In the genomic region with DNA sequence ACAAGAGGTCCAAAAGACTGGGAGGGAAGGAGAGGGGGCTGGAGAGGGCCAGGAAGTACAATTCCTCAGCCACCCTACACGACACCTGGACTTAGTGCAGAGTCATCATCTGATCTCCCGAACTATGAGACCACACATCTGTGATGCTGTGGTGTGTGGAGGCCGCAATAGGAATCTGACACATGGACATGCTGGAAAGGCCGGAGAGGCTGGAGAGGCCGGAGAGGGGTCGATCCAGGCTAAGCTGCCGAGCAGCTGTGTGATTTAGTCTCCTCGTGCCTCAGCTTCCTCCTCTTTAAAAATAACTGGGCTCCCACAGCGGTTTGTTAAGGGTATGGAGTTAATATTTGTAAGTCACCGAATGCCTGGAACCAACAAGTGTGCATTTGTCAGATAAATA, we compare ENCODE assay signal across 19 mouse cellular contexts.
A peak's percentile ranks its signal among the peaks of the same experiment; 100 is the strongest.
DNase-seq lines count a peak whose midpoint lies in the region; ATAC-seq and TF ChIP-seq lines count a peak whose summit lies in the region.
"Had no signal": no experiment of that assay in that cellular context is flagged by ENCODE, and none has a peak within 500 bp of the region (broad histone marks: within the 10 kb centered on the region; RNA-seq: fewer than 3 reads in every experiment).

No protein-coding gene starts in this region.

- TF ChIP-seq CTCF in gastrocnemius, adult 2 months (IDR thresholded peaks at IDR 0.05) = no peak
- no peak for TF ChIP-seq CTCF in stomach, postnatal 0 days (IDR thresholded peaks at IDR 0.05; ENCODE audit: low read depth)

- H3K9me3 ChIP-seq in kidney, embryonic 15.5 days (replicated peaks) = no peaks in the 10 kb centered on the region
- H3K9me3 ChIP-seq in stomach, embryonic 16.5 days (replicated peaks; ENCODE audit: control insufficient read depth, low read length) = no peaks in the 10 kb centered on the region
- no peaks in the 10 kb centered on the region for H3K9me3 ChIP-seq in stomach, postnatal 0 days (ENCODE audit: control insufficient read depth, low read length)
- H3K9me3 ChIP-seq: embryonic facial prominence, embryonic 15.5 days; heart, embryonic 13.5 days; hindbrain, embryonic 13.5 days had no signal

- H3K27ac ChIP-seq in gastrocnemius, adult 2 months = 0 out of 2 replicates have a peak overlapping the region, but pooled peaks have one; percentile 8
- H3K27ac ChIP-seq in kidney, embryonic 15.5 days = no peak overlapping the region
- H3K27ac ChIP-seq in stomach, embryonic 16.5 days (ENCODE audit: low read length) = no peak overlapping the region
- no peak overlapping the region for H3K27ac ChIP-seq in stomach, postnatal 0 days (replicated peaks)
- H3K27ac ChIP-seq: embryonic facial prominence, embryonic 15.5 days; heart, embryonic 13.5 days; hindbrain, embryonic 13.5 days; hindbrain, postnatal 0 days had no signal

- TF ChIP-seq EP300 in stomach, postnatal 0 days (optimal IDR thresholded peaks at IDR 0.05) = no peak

- ATAC-seq in kidney, embryonic 15.5 days (replicated peaks; ENCODE audit: low FRiP score) = no peak
- peak; percentile 19; the same call in 1 of the 2 replicates for ATAC-seq in stomach, embryonic 16.5 days (ENCODE audit: insufficient read depth, low FRiP score)
- no peak for ATAC-seq in stomach, postnatal 0 days (ENCODE audit: low FRiP score, low TSS enrichment)
- ATAC-seq: activated CD4-positive, CD25-positive, alpha-beta regulatory T cell, adult 4 months; forebrain, embryonic 16.5 days; hindbrain, postnatal 0 days had no signal

- no peak overlapping the region for H3K9ac ChIP-seq in kidney, embryonic 15.5 days
- H3K9ac ChIP-seq in stomach, embryonic 16.5 days (ENCODE audit: low read length) = no peak overlapping the region
- no peak overlapping the region for H3K9ac ChIP-seq in stomach, postnatal 0 days (ENCODE audit: low read length)
- H3K9ac ChIP-seq: embryonic facial prominence, embryonic 15.5 days; heart, embryonic 13.5 days; hindbrain, embryonic 13.5 days had no signal

- 60% methylated on average over 10 of the region's 10 CpGs for WGBS in kidney, embryonic 15.5 days
- WGBS in stomach, embryonic 16.5 days = 66% methylated on average over 10 of the region's 10 CpGs
- 57% methylated on average over 10 of the region's 10 CpGs for WGBS in stomach, postnatal 0 days

- no peaks in the 10 kb centered on the region for H3K36me3 ChIP-seq in kidney, embryonic 15.5 days
- H3K36me3 ChIP-seq in stomach, embryonic 16.5 days (ENCODE audit: control insufficient read depth, insufficient read depth, low read length) = no peaks in the 10 kb centered on the region
- no peaks in the 10 kb centered on the region for H3K36me3 ChIP-seq in stomach, postnatal 0 days (ENCODE audit: control insufficient read depth, insufficient read depth, low read length)
- H3K36me3 ChIP-seq: embryonic facial prominence, embryonic 15.5 days; heart, embryonic 13.5 days; hindbrain, embryonic 13.5 days had no signal

- H3K4me1 ChIP-seq in kidney, embryonic 15.5 days = peaks cover 9% of the 10 kb centered on the region; the same call in 1 of the 2 replicates
- H3K4me1 ChIP-seq in stomach, embryonic 16.5 days (ENCODE audit: control insufficient read depth, insufficient read depth, low read length) = peaks cover 4% of the 10 kb centered on the region; the same call in 1 of the 2 replicates
- H3K4me1 ChIP-seq in stomach, postnatal 0 days (replicated peaks; ENCODE audit: control insufficient read depth, insufficient read depth) = no peaks in the 10 kb centered on the region; the same call in 1 of the 2 replicates

- H3K4me3 ChIP-seq in gastrocnemius, adult 2 months = no peak overlapping the region
- H3K4me3 ChIP-seq in kidney, embryonic 15.5 days (replicated peaks) = no peak overlapping the region
- H3K4me3 ChIP-seq in stomach, embryonic 16.5 days (replicated peaks; ENCODE audit: low read length) = no peak overlapping the region
- no peak overlapping the region for H3K4me3 ChIP-seq in stomach, postnatal 0 days (ENCODE audit: low read depth, low read length)
- H3K4me3 ChIP-seq: embryonic facial prominence, embryonic 15.5 days; erythroblast, embryonic 14.5 days; heart, embryonic 13.5 days; hindbrain, embryonic 13.5 days had no signal

- H3K4me2 ChIP-seq in kidney, embryonic 15.5 days = no peak overlapping the region
- no peak overlapping the region for H3K4me2 ChIP-seq in stomach, embryonic 16.5 days (ENCODE audit: low read depth, low read length)
- no peak overlapping the region for H3K4me2 ChIP-seq in stomach, postnatal 0 days (replicated peaks; ENCODE audit: low read depth)
- H3K4me2 ChIP-seq: embryonic facial prominence, embryonic 15.5 days; heart, embryonic 13.5 days; hindbrain, embryonic 13.5 days had no signal

- DNase-seq in gastrocnemius, adult 2 months = peak; percentile 14
- DNase-seq in gastrocnemius, adult 8-10 months (ENCODE audit: low spot score in 2 of 2) = no peak
- DNase-seq in kidney, adult 11 months = peak; percentile 8
- DNase-seq in stomach, postnatal 0 days (ENCODE audit: low spot score) = no peak
- DNase-seq in skeletal muscle tissue, adult 2 months (ENCODE audit: low read depth, low spot score) = peak; percentile 12
- DNase-seq in right cerebral cortex, adult 18-20 months = no peak
- DNase-seq: adrenal gland, postnatal 14 days; cerebellum, adult 18-20 months; cerebellum, adult 9-11 months; heart, postnatal 4 days had no signal

- intact Hi-C loops in gastrocnemius, adult 2 months (cut with DNase I) = no loop called here

- no peaks in the 10 kb centered on the region for H3K27me3 ChIP-seq in kidney, embryonic 15.5 days
- H3K27me3 ChIP-seq in stomach, embryonic 16.5 days (ENCODE audit: control insufficient read depth, insufficient read depth, low read length) = no peaks in the 10 kb centered on the region
- no peaks in the 10 kb centered on the region for H3K27me3 ChIP-seq in stomach, postnatal 0 days (ENCODE audit: control insufficient read depth, insufficient read depth, low read length)
- H3K27me3 ChIP-seq: embryonic facial prominence, embryonic 15.5 days; hindbrain, embryonic 13.5 days had no signal

Comparison
In these comparisons a context has a peak if more than half of its experiments do, and no peak if none do; other contexts are left out.
1. DNase-seq: peak in gastrocnemius, adult 2 months (single experiment), kidney, adult 11 months (single experiment) and skeletal muscle tissue, adult 2 months (single experiment); none in gastrocnemius, adult 8-10 months (0 of 2), stomach, postnatal 0 days (single experiment) and right cerebral cortex, adult 18-20 months (single experiment).